ENCODE assay signal across 8 mouse cellular contexts in genomic region chr9:95857414-95858026, GRCm38 (mm10). TPM values are rescaled to one million over a fixed set of nuclear protein-coding genes. Genes with fewer than 3 reads are reported as not detected.
DNase-seq lines count a peak whose midpoint lies in the region; ATAC-seq and TF ChIP-seq lines count a peak whose summit lies in the region.

Gene Atr, plus strand, starts transcription at chr9:95857597.

- H3K27me3 ChIP-seq in C2C12 (ENCODE audit: control insufficient read depth, insufficient read depth, insufficient read length) = peaks cover 4% of the 10 kb centered on the region
- H3K27me3 ChIP-seq in erythroblast, embryonic 14.5 days (ENCODE audit: control insufficient read depth) = no peaks in the 10 kb centered on the region
- no peaks in the 10 kb centered on the region; the same call in 1 of the 2 replicates for H3K27me3 ChIP-seq in heart, embryonic 12.5 days (replicated peaks)
- no peaks in the 10 kb centered on the region for H3K27me3 ChIP-seq in kidney, postnatal 0 days (ENCODE audit: insufficient read depth, low read length)
- no peaks in the 10 kb centered on the region for H3K27me3 ChIP-seq in liver, embryonic 11.5 days (replicated peaks; ENCODE audit: control insufficient read depth, insufficient read depth, low read length)
- H3K27me3 ChIP-seq in stomach, embryonic 14.5 days (ENCODE audit: control insufficient read depth, insufficient read depth, low read length) = no peaks in the 10 kb centered on the region

- H3K79me2 ChIP-seq in C2C12 (ENCODE audit: control insufficient read depth, insufficient read depth) = peaks cover 19% of the 10 kb centered on the region

- H3K4me1 ChIP-seq in erythroblast, embryonic 14.5 days (ENCODE audit: control insufficient read depth) = peaks cover 18% of the 10 kb centered on the region
- H3K4me1 ChIP-seq in heart, embryonic 12.5 days (replicated peaks) = no peaks in the 10 kb centered on the region
- no peaks in the 10 kb centered on the region for H3K4me1 ChIP-seq in kidney, postnatal 0 days (replicated peaks; ENCODE audit: insufficient read depth, low read length)
- no peaks in the 10 kb centered on the region; the same call in 1 of the 2 replicates for H3K4me1 ChIP-seq in liver, embryonic 11.5 days (replicated peaks; ENCODE audit: control insufficient read depth, insufficient read depth, low read length)
- no peaks in the 10 kb centered on the region for H3K4me1 ChIP-seq in stomach, embryonic 14.5 days (ENCODE audit: control insufficient read depth, insufficient read depth, low read length)

- no peak for TF ChIP-seq CTCF in C2C12 (IDR thresholded peaks at IDR 0.05; ENCODE audit: control insufficient read depth, insufficient read depth, insufficient read length)
- TF ChIP-seq CTCF in brain, embryonic 14.5 days (IDR thresholded peaks at IDR 0.05; ENCODE audit: borderline replicate concordance, extremely low read depth, insufficient read depth, insufficient read length) = no peak
- no peak for TF ChIP-seq CTCF in kidney, postnatal 0 days (IDR thresholded peaks at IDR 0.05; ENCODE audit: low read depth)

- H3K9ac ChIP-seq in heart, embryonic 12.5 days = peak within 1 kb of the TSS; percentile 91
- peak within 1 kb of the TSS; percentile 72 for H3K9ac ChIP-seq in kidney, postnatal 0 days (ENCODE audit: low read depth, low read length)
- peak within 1 kb of the TSS; percentile 88 for H3K9ac ChIP-seq in liver, embryonic 11.5 days (ENCODE audit: low read depth, low read length)
- peak within 1 kb of the TSS; percentile 80 for H3K9ac ChIP-seq in stomach, embryonic 14.5 days (replicated peaks; ENCODE audit: low read depth, low read length)

- H3K27ac ChIP-seq in heart, embryonic 12.5 days (ENCODE audit: poor library complexity, severe bottlenecking) = peak within 1 kb of the TSS; percentile 74
- peak within 1 kb of the TSS; percentile 80 for H3K27ac ChIP-seq in kidney, postnatal 0 days
- peak within 1 kb of the TSS; percentile 68 for H3K27ac ChIP-seq in liver, embryonic 11.5 days (ENCODE audit: low read depth, low read length)
- H3K27ac ChIP-seq in stomach, embryonic 14.5 days (ENCODE audit: low read length) = peak within 1 kb of the TSS; percentile 61; the same call in 1 of the 2 replicates

- peak within 1 kb of the TSS; percentile 93 for H3K4me2 ChIP-seq in heart, embryonic 12.5 days
- H3K4me2 ChIP-seq in kidney, postnatal 0 days (ENCODE audit: low read length) = peak within 1 kb of the TSS; percentile 97
- peak within 1 kb of the TSS; percentile 91 for H3K4me2 ChIP-seq in liver, embryonic 11.5 days
- peak within 1 kb of the TSS; percentile 93 for H3K4me2 ChIP-seq in stomach, embryonic 14.5 days (replicated peaks; ENCODE audit: low read depth, low read length)

- no peaks in the 10 kb centered on the region for H3K9me3 ChIP-seq in erythroblast, embryonic 14.5 days (ENCODE audit: control insufficient read depth, low read length)
- no peaks in the 10 kb centered on the region for H3K9me3 ChIP-seq in heart, embryonic 12.5 days (replicated peaks)
- no peaks in the 10 kb centered on the region for H3K9me3 ChIP-seq in kidney, postnatal 0 days (replicated peaks; ENCODE audit: low read length)
- no peaks in the 10 kb centered on the region for H3K9me3 ChIP-seq in liver, embryonic 11.5 days (ENCODE audit: control insufficient read depth, low read length)
- no peaks in the 10 kb centered on the region for H3K9me3 ChIP-seq in stomach, embryonic 14.5 days (ENCODE audit: control insufficient read depth, low read depth, low read length)

- ATAC-seq in heart, embryonic 12.5 days (ENCODE audit: insufficient number of reproducible peaks, low FRiP score) = peak; percentile 93
- peak; percentile 87 for ATAC-seq in kidney, postnatal 0 days (replicated peaks; ENCODE audit: low FRiP score, low read depth)
- ATAC-seq in liver, embryonic 11.5 days (replicated peaks; ENCODE audit: low FRiP score) = peak; percentile 87
- ATAC-seq in stomach, embryonic 14.5 days (ENCODE audit: insufficient number of reproducible peaks, insufficient read depth, low FRiP score, low read depth) = peak; percentile 89

- under 1% methylated on average over 68 of the region's 69 CpGs for WGBS in heart, embryonic 12.5 days
- under 1% methylated on average over 64 of the region's 69 CpGs for WGBS in kidney, postnatal 0 days
- WGBS in liver, embryonic 11.5 days = under 1% methylated on average over 69 of the region's 69 CpGs
- under 1% methylated on average over 66 of the region's 69 CpGs for WGBS in stomach, embryonic 14.5 days

- H3K4me3 ChIP-seq in C2C12 (ENCODE audit: insufficient read depth, poor library complexity, severe bottlenecking) = peak within 1 kb of the TSS; percentile 68
- H3K4me3 ChIP-seq in erythroblast, embryonic 14.5 days (replicated peaks) = peak within 1 kb of the TSS; percentile 97
- peak within 1 kb of the TSS; percentile 93 for H3K4me3 ChIP-seq in heart, embryonic 12.5 days
- peak within 1 kb of the TSS; percentile 84 for H3K4me3 ChIP-seq in kidney, postnatal 0 days (replicated peaks; ENCODE audit: low read depth, low read length)
- H3K4me3 ChIP-seq in liver, embryonic 11.5 days (ENCODE audit: low read depth, low read length) = peak within 1 kb of the TSS; percentile 94
- H3K4me3 ChIP-seq in stomach, embryonic 14.5 days (ENCODE audit: low read depth, low read length) = peak within 1 kb of the TSS; percentile 92

- DNase-seq in brain, embryonic 14.5 days (ENCODE audit: low read depth) = peak; percentile 96
- DNase-seq in kidney, postnatal 0 days (ENCODE audit: low spot score) = peak; percentile 91
- peak; percentile 90 for DNase-seq in liver, embryonic 11.5 days (ENCODE audit: low spot score)
- peak; percentile 97 for DNase-seq in naive thymus-derived CD4-positive, alpha-beta T cell, adult 2 months (ENCODE audit: low read depth)

- peaks cover 3% of the 10 kb centered on the region for H3K79me3 ChIP-seq in C2C12 (ENCODE audit: low read depth)

- TF ChIP-seq POLR2A in brain, embryonic 14.5 days (IDR thresholded peaks at IDR 0.05; ENCODE audit: borderline replicate concordance, extremely low read depth, insufficient read depth, insufficient read length, poor library complexity, severe bottlenecking) = peak; percentile 76; the same call in 1 of the 2 replicates

- H3K36me3 ChIP-seq in C2C12 (ENCODE audit: control insufficient read depth, insufficient read depth) = no peaks in the 10 kb centered on the region
- H3K36me3 ChIP-seq in erythroblast, embryonic 14.5 days (ENCODE audit: control insufficient read depth) = no peaks in the 10 kb centered on the region; the same call in 1 of the 2 replicates
- no peaks in the 10 kb centered on the region for H3K36me3 ChIP-seq in heart, embryonic 12.5 days
- 0 out of 2 replicates have a peak, but pooled peaks cover 3% of the 10 kb centered on the region for H3K36me3 ChIP-seq in kidney, postnatal 0 days (ENCODE audit: insufficient read depth, low read length)
- H3K36me3 ChIP-seq in liver, embryonic 11.5 days (ENCODE audit: control insufficient read depth, insufficient read depth, low read length) = no peaks in the 10 kb centered on the region
- no peaks in the 10 kb centered on the region for H3K36me3 ChIP-seq in stomach, embryonic 14.5 days (ENCODE audit: control insufficient read depth, insufficient read depth, low read length)

- peak within 1 kb of the TSS; percentile 95 for H3ac ChIP-seq in C2C12 (ENCODE audit: control insufficient read depth, insufficient read length, low read depth)

TF ChIP-seq in C2C12, 6 proteins besides CTCF, POLR2A, EP300 and RAD21:
- TF ChIP-seq MAX (IDR thresholded peaks at IDR 0.05) (peak; percentile 57), MYOG (IDR thresholded peaks at IDR 0.05; ENCODE audit: control insufficient read depth, extremely low read depth, insufficient read length) (no peak), CEBPB (IDR thresholded peaks at IDR 0.05; ENCODE audit: low read depth) (no peak), FOSL1 (IDR thresholded peaks at IDR 0.05; ENCODE audit: insufficient read depth, low read length, poor library complexity, severe bottlenecking) (no peak)
TF ChIP-seq in C2C12: peak in this region for 1.

RNA-seq across cellular contexts. Expression of gene Atr, which starts in this region (rescaled TPM):
- polyA plus RNA-seq in C2C12 (2012; fragmentation: generic; extraction: Trizol) = 2.1 TPM
- polyA plus RNA-seq in brain, embryonic 14.5 days (2012; rRNA removed) = 12.0 and 12.2 TPM in 2 replicates
- 0.02 and 0.03 TPM in 2 replicates for polyA plus RNA-seq in erythroblast, embryonic 14.5 days (2012)
- polyA plus RNA-seq in heart, embryonic 12.5 days (2016; fragmentation: Nextera tagmentation; extraction: Ambion mirVana) = 15.7 and 17.2 TPM in 2 replicates
- 8.8 and 9.6 TPM in 2 replicates for polyA plus RNA-seq in kidney, postnatal 0 days (2015; fragmentation: Nextera tagmentation; extraction: Ambion mirVana)
- polyA plus RNA-seq in liver, embryonic 11.5 days (2014; fragmentation: Nextera tagmentation; extraction: Ambion mirVana) = 18.3 and 19.9 TPM in 2 replicates
- polyA plus RNA-seq in stomach, embryonic 14.5 days (2014; fragmentation: Nextera tagmentation; extraction: Ambion mirVana) = 27.4 and 28.1 TPM in 2 replicates

Comparison
In these comparisons a context has a peak if more than half of its experiments do, and no peak if none do; other contexts are left out.
1. Peak in every context shown above with its lines: DNase-seq, ATAC-seq, H3K4me3 ChIP-seq and H3K27ac ChIP-seq.